Mouse (Mus musculus) ZHBTc4 (cell line): ENCODE results near the gene Mknk2.

ENCODE experiments used
- DNase-seq: peaks from one replicate; pipeline ENCODE4 v3.0.0-alpha.2; 2011; ENCODE audit warnings: low read depth, low spot score

Mknk2 gene

GRCm38 (mm10) chr10:80670531-80670930 lies 7.4 kb downstream of the Mknk2 start:
- no peak for DNase-seq

GRCm38 (mm10) chr10:80669737-80670485 lies 8.0 kb downstream of the Mknk2 start:
- no peak for DNase-seq

- no peak for DNase-seq
Measured at GRCm38 (mm10) chr10:80669018-80669417, 8.9 kb downstream of the Mknk2 start.

- no peak for DNase-seq
Measured at GRCm38 (mm10) chr10:80668614-80669013, 9.3 kb downstream of the Mknk2 start.

GRCm38 (mm10) chr10:80666837-80667412 lies 11.0 kb downstream of the Mknk2 start:
- DNase-seq, result no peak

- DNase-seq, result no peak
Measured at GRCm38 (mm10) chr10:80665981-80666733, 11.8 kb downstream of the Mknk2 start.

- DNase-seq, result no peak
Measured at GRCm38 (mm10) chr10:80665459-80665858, 12.5 kb downstream of the Mknk2 start.

GRCm38 (mm10) chr10:80665016-80665380 lies 12.9 kb downstream of the Mknk2 start:
- DNase-seq, result peak; percentile 79

GRCm38 (mm10) chr10:80664197-80665015 lies 13.5 kb downstream of the Mknk2 start:
- DNase-seq, result peak; percentile 72

- DNase-seq, result no peak
Measured at GRCm38 (mm10) chr10:80663485-80664196, 14.3 kb downstream of the Mknk2 start.

- peak; percentile 87 for DNase-seq
Measured at GRCm38 (mm10) chr10:80661149-80661548, 16.8 kb downstream of the Mknk2 start.

- DNase-seq, result peak; percentile 72
Measured at GRCm38 (mm10) chr10:80659213-80659612, 18.7 kb downstream of the Mknk2 start.

GRCm38 (mm10) chr10:80658841-80659202 lies 19.1 kb downstream of the Mknk2 start:
- DNase-seq, result no peak

- DNase-seq, result no peak
Measured at GRCm38 (mm10) chr10:80658194-80658840, 19.6 kb downstream of the Mknk2 start.

GRCm38 (mm10) chr10:80656863-80657623 lies 20.9 kb downstream of the Mknk2 start, which contains the start of gene Btbd2:
TSS of gene Btbd2 (minus strand) at chr10:80657071.
- DNase-seq, result peak; percentile 75

GRCm38 (mm10) chr10:80656130-80656862 lies 21.6 kb downstream of the Mknk2 start:
- DNase-seq, result peak; percentile 98

GRCm38 (mm10) chr10:80655406-80656129 lies 22.3 kb downstream of the Mknk2 start:
- no peak for DNase-seq

- DNase-seq, result no peak
Measured at GRCm38 (mm10) chr10:80654866-80655265, 23.0 kb downstream of the Mknk2 start.
